Mouse (Mus musculus) lung, adult 2 months (tissue): Measurements from ENCODE around the gene Rnf208.

ENCODE experiments used
- CTCF ChIP-seq: fragments of 200-500 bp; IDR thresholded peaks from 2 replicates; pipeline ENCODE4 v1.5.1; 2011; ENCODE audit warnings: mild to moderate bottlenecking, low read length, control low read depth; ENCODE audit not compliant: insufficient read depth
- POLR2A ChIP-seq: fragments of 200-500 bp; IDR thresholded peaks from 2 replicates; pipeline ENCODE4 v1.6.1; 2011; ENCODE audit warnings: low read depth, mild to moderate bottlenecking, control low read depth, low read length, borderline replicate concordance; ENCODE audit errors: extremely low read depth

- TF ChIP-seq CTCF: no peak
- TF ChIP-seq POLR2A: peak; percentile 81; the same call in 1 of the 2 replicates
Observed at GRCm38 (mm10) chr2:25211121-25211670, 30.9 kb upstream of the Rnf208 start, which contains the start of gene Nelfb.
